Mouse (Mus musculus): ENCODE measurements at regions not wholly inside any gene's neighbourhood (a gene's known extent, or its start where the extent isn't known, plus 50 kb on each side); places are given as distances from the start of the nearest gene placed in this dataset.

DNA sequence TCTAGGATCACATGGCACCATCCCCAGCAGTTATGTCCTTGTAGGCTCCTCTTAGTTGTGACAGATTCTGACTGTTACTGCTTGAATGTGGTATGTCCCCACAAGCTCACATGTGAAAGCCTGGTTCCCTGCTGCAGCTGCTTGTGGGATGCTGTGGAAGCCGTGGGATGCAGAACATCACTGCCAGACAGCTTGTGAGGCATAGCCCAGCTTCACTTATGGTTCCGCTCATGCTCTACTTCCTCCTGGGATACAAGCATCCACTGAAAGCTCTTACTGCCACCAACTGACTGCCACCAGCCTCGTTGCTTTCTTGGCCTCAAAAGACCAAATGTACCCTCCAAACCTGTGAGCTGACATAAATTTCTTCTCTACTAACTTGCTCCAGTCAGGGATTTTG lies 167.7 kb upstream of the Ccdc122 start:
- TF ChIP-seq POLR2A (IDR thresholded peaks at IDR 0.05; ENCODE audit: insufficient read depth, low read depth, low read length): no peak
- no peak for TF ChIP-seq CTCF (IDR thresholded peaks at IDR 0.05; ENCODE audit: insufficient read depth, low read depth, low read length)

Measured in olfactory bulb, adult 2 months (tissue).